Mouse (Mus musculus): ENCODE results near the gene Gm9857.

The Gm9857 gene

DNA sequence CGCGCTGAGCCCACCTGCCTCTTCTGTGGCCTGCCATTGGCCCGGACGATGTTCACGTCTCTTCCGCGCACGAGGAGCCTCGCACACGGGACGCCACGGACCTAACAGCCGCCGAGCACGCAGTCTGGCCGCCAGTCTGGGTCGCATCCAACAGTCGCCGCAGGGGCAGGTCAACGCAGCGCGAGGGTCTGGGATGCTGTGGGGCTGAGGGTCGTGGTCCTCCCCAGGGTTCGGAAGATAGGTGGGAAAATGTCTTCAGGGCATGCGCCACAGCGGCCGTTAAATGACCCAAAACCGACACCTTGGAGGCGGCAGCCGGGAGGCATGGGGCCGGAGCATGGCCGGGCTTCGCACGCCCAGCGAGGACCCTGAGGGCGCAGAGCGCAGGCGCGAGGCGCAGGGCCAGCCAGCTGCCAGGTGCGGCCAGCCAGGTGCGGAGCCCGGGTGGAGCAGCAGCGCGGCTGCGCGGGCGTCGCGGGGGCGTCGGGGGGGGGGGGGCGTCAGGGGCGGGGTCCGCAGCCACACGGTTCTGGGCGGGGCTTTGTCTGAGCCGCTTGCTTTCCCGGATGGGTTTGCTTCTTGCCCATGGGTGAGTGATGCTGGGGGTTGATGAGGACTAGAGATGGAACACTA lies at the start of gene Gm9857:
Gene Gm9857 (minus strand): TSS at position 445 of the 633 bp plus-strand sequence.
- DNase-seq (ENCODE audit: low read depth, low spot score) = no peak

GRCm38 (mm10) chr3:108987009-108987659 lies 46.9 kb upstream of the Gm9857 start:
- no peak for DNase-seq (ENCODE audit: low read depth, low spot score)

GRCm38 (mm10) chr3:108986534-108986933 lies 46.3 kb upstream of the Gm9857 start:
- no peak for DNase-seq (ENCODE audit: low read depth, low spot score)

DNA sequence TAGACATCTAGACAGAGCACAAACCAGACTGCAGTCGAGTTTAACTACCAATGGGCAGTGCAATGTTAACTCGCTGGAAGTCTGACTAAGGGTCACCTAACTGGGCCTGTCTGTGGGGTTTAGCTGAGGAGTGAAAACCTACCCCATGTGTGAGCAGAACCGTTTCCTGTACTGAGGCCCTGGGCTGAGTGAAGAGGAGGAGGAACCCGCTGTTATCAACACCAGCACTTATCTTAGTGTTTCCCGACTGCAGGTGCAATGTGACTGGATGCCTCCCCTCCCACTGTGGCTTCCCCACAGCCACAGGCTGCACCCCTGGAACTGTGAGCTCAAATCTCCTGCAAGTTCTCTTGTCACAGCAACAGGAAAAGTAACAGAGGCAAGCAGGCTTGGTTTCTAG lies 43.7 kb upstream of the Gm9857 start:
- DNase-seq (ENCODE audit: low read depth, low spot score) = no peak

- no peak for DNase-seq (ENCODE audit: low read depth, low spot score)
Measured at GRCm38 (mm10) chr3:108981946-108982345, 41.7 kb upstream of the Gm9857 start.

GRCm38 (mm10) chr3:108977340-108978030 lies 37.2 kb upstream of the Gm9857 start:
- peak; percentile 62 for DNase-seq (ENCODE audit: low read depth, low spot score)

GRCm38 (mm10) chr3:108974920-108975485 lies 34.8 kb upstream of the Gm9857 start:
- peak; percentile 75 for DNase-seq (ENCODE audit: low read depth, low spot score)

GRCm38 (mm10) chr3:108973980-108974660 lies 33.9 kb upstream of the Gm9857 start:
- no peak for DNase-seq (ENCODE audit: low read depth, low spot score)

DNA sequence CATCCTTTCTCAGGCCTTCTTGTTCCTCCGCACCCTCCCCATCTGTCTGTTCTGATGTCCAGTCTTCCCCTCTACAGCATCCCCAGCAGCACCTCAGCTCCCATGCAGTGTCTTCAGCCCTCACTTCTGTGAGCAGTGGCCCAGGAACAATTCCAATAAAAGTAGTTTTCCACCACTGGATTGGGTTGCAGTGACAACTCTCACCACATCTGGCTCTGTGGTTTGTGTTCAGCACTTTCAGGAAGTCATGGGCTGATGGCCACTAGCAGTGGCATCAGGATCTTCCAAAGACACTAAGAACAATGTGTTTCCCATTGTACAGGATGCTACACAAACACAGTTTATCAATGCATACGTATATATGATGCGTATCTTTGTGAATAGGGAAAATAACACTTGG lies 25.8 kb upstream of the Gm9857 start:
- DNase-seq (ENCODE audit: low read depth, low spot score) = no peak

DNA sequence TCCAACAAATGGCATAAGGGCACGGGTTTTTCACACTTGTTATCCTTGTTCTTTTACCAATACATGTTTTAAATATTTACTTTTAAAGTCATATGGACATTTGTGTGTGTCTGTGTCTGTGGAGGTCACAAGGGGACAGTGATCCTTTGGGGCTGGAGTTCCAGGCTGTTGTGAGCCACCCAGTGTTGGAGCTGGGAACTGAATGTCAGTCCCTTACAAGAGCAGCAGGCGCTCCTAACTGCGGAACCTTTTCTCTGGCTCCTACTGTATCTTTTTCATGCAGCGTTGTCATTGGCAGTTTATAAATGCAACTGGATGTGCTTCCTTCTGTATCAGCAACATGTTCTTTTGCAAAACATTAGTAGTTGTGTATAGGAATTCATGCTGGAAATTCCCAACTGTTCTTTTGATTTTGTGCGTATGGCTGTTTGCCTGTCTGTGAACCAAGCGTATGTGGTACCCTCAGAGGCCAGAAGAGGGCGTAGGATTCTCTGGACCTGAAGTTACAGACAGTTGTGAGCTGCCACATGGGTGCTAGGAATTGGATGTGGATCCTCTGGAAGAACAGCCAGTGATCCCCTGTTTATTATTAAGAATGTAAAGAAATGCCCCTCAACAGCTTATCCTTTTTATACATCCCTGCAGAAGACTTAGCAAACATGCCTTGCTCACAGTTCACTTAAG lies 24.3 kb upstream of the Gm9857 start:
- DNase-seq (ENCODE audit: low read depth, low spot score) = peak; percentile 29

DNA sequence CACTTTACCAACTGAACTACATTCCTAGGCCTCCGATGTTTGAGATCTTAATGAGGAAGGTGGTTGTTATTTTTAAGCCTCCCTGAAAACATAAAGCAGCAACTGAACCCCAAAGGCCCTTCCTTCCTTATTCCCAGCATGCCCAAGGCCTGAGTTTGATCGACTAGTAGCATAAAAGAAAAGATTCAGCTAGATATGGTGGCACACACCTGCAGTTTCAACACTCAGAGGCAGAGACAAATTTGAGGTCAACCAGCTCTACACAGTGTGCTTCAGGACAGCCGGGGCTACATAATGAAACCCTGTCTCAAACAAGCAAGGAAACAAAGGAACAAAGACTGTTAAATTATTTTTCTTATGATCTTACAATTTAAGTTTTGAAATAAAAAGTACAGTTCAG lies 23.5 kb upstream of the Gm9857 start:
- no peak for DNase-seq (ENCODE audit: low read depth, low spot score)

GRCm38 (mm10) chr3:108963278-108963677 lies 23.0 kb upstream of the Gm9857 start:
- no peak for DNase-seq (ENCODE audit: low read depth, low spot score)

DNA sequence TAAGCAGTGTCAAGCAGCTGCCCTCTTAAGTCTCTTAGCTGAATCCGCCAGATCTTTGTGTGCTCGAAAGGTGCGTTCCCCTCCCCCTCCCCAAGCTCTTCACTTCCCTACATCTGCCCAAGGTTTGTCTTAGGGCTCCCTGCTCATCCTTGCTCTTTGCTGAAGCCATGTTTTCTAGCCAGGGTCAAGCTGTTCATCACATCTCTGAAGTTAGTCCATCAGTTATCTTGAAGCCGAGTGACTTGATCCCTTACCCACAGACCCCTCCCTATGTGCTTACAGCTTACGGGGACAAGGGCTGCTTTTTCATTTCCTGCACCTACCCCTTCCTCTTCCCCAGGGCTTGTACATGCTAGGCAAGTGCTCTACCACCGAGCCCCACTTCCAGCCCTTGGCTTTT lies 21.4 kb upstream of the Gm9857 start:
- no peak for DNase-seq (ENCODE audit: low read depth, low spot score)

- no peak for DNase-seq (ENCODE audit: low read depth, low spot score)
Measured at GRCm38 (mm10) chr3:108961226-108961625, 21.0 kb upstream of the Gm9857 start.

DNA sequence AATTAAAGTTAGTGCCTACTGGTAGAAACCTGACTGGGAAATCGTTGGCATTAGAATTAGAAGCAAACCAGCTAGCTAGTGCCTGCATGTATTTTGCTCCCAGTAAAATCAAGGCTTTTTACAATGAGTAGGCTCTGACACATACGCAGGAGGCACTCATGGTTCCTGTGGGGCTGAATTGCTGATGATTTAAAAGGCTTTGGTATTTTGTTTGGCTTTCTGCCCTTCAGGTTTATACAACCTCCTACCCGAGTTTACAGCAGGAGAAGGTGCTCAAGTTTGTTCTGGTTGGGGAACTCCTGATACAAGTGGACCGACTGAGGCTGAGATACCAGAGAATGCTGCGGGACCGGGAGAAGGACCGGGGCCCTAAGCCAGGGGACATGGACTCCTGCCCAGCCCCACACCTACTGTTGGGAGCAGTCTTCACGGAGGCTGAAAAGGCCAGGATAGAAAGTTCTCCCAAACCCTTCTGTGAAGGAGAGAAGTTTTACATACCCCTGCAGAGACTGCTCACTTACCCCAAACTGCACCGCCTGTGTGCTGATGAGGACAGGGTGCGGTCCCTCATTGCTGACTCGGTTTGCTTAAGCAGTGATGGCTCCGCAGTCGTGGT lies 19.5 kb upstream of the Gm9857 start:
- DNase-seq (ENCODE audit: low read depth, low spot score) = no peak

- DNase-seq (ENCODE audit: low read depth, low spot score) = no peak
Measured at GRCm38 (mm10) chr3:108957976-108958375, 17.7 kb upstream of the Gm9857 start.

DNA sequence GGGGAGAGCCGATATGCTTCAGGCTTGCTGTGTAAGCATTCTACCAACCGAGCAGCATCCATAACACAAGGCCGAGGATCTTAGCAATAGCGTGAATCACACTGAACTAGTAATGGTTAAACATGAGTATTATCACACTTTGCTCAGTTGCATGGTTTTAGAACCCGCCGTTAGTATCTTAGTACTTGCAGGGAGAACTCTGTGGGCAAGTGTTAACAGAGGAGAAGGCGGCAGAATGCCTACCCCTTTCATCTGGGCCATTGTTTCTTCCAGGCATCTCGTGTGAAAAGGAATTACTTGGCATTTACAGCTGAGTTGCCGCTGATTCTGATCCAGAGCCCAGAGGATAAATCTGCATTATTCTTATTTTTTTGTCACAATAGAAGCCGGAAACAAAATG lies 751 bp upstream of the Gm9857 start:
- DNase-seq (ENCODE audit: low read depth, low spot score) = no peak

GRCm38 (mm10) chr3:108939573-108939972 lies 672 bp downstream of the Gm9857 start, which contains the start of gene Henmt1:
Gene Henmt1, plus strand, starts transcription at chr3:108939873.
- DNase-seq (ENCODE audit: low read depth, low spot score) = no peak

- no peak for DNase-seq (ENCODE audit: low read depth, low spot score)
Measured at GRCm38 (mm10) chr3:108938691-108939090, 1.6 kb downstream of the Gm9857 start.

GRCm38 (mm10) chr3:108933557-108933956 lies 6.7 kb downstream of the Gm9857 start:
- DNase-seq (ENCODE audit: low read depth, low spot score) = no peak

DNA sequence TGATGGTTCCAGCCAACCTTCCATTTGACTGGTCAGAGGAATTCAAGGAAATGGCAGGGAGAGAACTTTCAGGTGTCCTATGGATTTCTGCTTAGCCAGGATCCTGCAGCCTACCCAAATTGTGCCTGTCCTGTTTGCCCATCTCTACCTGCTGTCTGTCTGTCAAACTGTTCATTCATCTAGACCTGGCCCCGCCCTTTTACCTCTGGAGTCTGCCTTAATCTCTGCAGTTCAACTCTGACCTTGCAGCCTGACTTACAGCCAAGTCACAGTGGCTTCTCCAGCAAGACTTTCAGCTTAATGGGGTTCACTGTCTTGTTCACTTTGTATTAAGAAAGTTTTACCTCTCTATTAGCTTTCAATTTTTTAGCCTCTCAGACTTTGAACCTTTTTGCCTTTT lies 13.9 kb downstream of the Gm9857 start:
- no peak for DNase-seq (ENCODE audit: low read depth, low spot score)
